Mouse (Mus musculus) yolk sac, embryonic 10.5 days (tissue): ENCODE measurements around the gene Ncapd3.

Source experiments
- DNase-seq: peaks from one replicate; pipeline ENCODE4 v3.0.0-alpha.2; 2017; ENCODE audit warnings: low spot score

The Ncapd3 gene

GRCm38 (mm10) chr9:27043892-27044291 lies 13.9 kb downstream of the Ncapd3 start:
- DNase-seq, result no peak

DNA sequence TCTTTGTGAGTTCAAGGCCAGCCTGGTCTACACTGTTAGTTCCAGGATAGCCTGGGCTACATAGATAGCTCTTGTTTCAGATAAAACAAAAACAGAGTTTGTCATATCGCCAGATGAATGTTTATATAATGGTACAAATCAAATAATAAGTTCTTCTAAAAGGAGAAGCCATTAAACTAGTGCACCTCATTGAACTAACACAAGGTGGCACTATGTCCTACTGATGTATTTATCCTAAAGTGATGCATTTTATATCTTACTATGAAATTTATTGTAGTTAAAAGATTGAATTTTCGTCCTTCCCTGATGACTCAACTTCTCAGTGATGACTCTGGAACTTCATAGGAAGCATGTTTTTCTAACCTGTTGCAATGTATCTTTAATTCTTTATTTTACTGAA lies 19.5 kb downstream of the Ncapd3 start:
- DNase-seq, result no peak

GRCm38 (mm10) chr9:27058341-27058740 lies 28.4 kb downstream of the Ncapd3 start:
- no peak for DNase-seq

DNA sequence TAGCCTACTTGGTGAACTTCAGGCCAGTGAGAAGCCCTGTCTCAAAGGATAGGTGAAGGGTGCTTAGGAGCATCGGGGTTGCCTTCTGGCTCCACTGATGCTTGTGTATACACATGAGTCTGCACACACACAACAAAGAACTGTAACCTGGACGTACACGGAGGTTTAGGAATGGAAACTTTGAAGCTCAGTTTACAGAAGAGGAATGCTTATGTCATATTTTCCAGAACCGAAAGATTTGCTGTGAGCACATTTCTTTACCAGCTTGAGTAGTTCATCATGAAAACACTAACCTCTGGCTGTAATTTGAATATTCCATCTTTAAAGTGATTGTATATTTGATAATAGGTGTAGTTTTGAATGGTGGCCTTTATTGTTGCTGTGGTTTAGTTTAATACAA lies 40.9 kb downstream of the Ncapd3 start:
- DNase-seq, result no peak

- DNase-seq, result no peak
Observed at GRCm38 (mm10) chr9:27074677-27075076, 44.7 kb downstream of the Ncapd3 start.

DNA sequence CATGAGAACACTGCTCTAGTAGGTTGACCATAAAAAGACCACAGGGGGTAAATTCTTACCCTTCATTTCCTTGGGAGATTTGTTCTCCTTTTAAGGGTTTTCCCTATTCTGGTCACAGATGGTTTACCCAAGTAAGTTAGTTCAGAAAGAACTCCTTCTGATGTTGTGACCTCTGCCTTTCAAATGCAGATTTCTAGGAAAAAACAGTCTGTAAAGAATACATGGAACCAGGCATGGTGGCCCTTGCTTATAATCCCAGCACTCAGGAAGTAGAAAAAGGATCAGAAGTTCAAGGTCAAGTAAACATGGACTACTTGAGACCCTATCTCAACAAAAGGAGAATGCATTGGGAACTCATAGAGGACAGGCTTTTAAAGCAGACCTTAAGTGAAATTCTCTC lies 45.8 kb downstream of the Ncapd3 start:
- no peak for DNase-seq

DNA sequence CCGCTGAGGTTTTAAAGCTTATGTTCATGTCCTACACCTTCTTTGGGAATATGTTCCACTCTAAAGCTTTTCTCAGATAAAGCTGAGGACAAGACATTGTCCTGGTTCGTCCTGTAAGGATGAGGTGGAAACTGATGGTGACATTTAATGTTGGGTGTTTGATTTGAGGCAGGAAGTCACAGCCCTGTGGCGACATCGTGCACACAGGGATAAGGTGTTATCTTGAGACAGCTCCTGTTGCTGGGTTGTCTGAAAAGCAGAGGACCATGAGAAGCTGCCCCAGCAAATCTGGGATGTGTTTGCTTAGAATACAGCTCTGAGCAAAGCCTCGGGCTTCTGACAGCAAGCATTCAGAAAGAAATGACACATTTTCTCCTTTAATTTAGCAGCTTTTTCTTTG lies 56.3 kb downstream of the Ncapd3 start:
- DNase-seq, result no peak

- DNase-seq, result no peak
Observed at GRCm38 (mm10) chr9:27087402-27087801, 57.4 kb downstream of the Ncapd3 start.

DNA sequence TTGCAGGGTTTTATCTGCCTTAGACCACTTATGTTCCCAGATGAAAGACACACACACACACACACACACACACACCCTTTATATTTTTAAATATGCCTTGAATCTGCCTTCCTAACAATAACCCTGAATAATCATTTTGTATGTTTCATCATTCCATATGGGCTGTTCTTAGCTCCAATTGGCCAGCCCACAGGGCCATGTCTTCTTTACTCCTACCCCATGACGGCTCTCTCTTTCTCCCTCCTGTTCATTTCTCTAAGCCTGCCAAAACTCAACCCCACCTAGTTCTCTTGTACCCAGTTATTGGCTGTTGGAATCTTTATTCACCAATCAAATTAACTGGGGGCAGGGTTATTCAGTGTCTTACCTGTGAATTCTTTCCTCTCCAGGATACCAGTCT lies 60.2 kb downstream of the Ncapd3 start:
- DNase-seq, result no peak

DNA sequence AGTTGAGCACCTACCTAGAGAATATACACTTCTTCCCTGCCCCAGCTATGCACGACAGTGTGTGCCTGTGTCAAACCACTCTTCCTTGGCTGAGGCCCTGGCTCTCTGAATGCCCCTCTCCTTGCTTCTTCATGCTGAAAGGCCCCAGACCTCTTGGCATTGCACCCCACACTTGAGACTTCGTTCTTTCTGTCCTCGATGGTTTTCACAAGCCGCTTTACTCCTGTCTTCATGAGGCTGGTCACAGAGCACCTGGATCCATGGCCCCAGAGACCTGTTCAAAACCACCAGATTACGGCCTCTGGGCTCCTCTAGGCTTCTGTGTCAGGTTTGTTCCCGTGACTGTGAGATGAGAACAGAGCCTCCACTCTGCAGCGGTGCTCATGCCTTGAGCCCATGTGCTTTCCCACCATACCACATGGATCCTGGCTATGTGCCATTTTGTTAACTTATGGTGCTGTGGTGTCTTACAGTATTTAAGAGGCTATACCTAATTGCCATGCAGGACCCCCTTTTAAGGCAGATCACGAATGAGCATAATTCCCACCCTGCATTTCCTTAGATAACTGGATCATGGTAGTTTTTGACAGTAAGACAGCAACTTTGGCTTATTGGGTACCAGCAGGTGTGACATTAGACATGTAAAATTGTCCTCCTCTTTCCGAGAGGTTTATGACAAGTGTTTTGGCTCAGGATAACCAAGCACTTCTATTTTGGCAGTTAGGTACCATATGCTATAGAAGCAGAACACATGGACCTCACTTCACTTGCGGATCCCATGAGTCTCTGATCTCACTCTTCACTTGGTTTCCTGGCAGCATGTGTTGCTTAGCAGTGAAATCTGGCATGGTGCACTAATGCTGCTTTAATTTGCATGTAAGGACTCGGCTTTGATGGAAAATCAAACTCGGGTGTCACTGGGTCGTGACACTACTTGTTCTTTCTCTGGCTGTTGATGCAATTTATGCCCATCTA lies 61.1 kb downstream of the Ncapd3 start:
- DNase-seq, result no peak

DNA sequence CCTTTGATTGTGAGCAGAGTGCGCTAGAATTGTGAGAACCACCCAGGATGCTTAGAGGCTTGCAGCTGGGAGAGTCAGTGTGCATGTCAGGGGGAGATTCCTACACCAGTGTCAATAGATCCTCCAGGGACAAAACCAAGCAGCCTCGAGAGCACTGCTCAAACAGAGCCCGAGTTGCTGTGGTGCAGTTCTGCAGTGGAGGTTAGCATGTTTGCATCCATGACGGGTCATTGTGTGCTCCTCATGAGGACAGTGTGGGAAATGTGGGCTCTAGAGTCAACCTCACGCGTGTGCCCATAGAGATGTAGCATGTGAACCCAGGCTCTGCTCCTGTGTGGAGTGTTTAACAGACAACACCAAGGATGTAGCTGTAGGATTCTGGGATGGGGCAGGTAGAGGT lies 62.9 kb downstream of the Ncapd3 start:
- no peak for DNase-seq

GRCm38 (mm10) chr9:27098092-27098491 lies 68.1 kb downstream of the Ncapd3 start:
- no peak for DNase-seq

GRCm38 (mm10) chr9:27098557-27098956 lies 68.6 kb downstream of the Ncapd3 start:
- no peak for DNase-seq

GRCm38 (mm10) chr9:27099474-27099873 lies 69.5 kb downstream of the Ncapd3 start:
- DNase-seq, result no peak

GRCm38 (mm10) chr9:27101466-27101865 lies 71.5 kb downstream of the Ncapd3 start:
- no peak for DNase-seq

DNA sequence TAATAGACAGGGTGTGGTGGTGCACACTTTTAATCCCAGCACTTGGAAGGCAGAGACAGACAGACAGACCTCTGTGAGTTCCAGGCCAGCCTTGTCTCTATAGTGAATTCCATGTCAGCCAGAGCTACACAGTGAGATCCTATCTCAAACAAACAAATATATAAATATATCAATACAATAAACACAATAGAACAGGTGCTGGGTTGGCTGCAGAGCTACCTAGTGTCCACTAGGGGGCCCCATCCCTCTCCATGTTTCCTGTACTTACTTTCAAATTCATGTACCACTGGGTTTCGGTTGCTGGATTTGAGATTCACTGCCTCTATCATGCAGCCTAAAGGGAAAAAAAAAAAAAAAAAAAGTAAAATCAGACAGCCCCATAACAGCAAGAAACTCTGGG lies 76.1 kb downstream of the Ncapd3 start:
- DNase-seq, result no peak

GRCm38 (mm10) chr9:27108451-27108850 lies 78.5 kb downstream of the Ncapd3 start:
- no peak for DNase-seq

DNA sequence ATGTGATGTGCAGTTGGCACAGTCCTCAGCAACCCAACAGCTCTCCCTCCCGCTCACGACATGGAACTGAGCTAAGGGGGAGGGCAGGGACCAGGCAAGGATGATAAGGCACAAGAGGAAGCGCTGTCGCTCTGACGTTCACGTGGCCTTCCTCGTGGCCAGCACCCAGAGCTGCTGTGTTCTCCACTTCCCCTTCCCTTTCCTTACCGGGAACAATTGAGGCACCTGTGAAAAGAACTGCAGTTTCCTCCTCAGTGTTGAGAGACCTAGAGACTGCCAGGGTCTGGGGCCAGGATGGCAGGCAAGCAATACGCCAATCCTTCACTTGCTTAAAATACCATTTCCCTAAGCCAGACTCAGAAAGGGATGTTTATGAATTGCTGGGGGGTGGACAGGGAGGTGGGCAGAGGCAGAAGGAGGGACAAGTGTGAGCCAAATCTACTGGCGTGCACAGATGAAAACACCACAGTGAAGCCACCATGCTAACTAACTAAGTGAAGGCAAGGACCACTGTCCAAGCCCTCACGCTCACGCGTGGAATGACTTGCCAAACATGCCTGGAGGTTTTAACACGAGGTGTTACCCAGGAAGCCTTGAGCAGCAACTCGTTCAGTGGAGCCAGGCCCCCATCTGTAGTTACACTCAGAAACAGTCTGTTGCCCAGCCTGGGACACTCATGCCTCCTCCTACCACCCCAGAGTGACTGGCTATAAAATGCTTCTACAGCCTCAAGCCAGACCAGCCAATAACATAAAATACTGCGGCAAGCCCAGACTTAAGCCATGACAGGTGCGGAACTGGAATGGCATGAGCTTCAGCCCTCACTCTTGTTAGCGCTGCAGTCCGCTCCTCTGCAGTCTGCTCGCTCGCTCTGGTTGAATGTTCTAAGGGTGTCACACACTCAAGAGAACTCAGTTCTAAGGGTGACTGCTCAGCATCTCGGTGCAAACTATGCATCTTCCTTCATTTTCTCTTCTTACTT lies 79.8 kb downstream of the Ncapd3 start:
- peak; percentile 11 for DNase-seq

- DNase-seq, result no peak
Observed at GRCm38 (mm10) chr9:27110681-27111080, 80.7 kb downstream of the Ncapd3 start.

GRCm38 (mm10) chr9:27111756-27112155 lies 81.8 kb downstream of the Ncapd3 start:
- DNase-seq, result no peak

DNA sequence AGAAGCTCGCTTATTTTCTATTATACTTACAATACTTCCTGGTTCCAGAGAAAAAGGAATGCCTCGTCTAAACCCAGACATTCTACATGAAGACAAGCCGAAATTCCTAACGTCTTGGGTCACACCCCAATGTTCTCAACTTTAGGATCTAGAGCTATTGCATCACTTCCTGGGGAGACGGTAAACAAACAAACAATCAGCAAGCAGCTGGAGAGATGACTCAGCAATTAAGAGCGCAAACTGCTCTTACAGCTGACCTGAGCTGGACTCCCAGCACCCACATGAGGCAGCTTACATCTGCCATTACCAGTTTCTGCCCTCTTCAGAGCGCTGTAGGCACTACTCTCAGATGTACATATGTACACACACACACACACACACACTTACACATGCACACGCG lies 91.3 kb downstream of the Ncapd3 start:
- DNase-seq, result no peak

DNA sequence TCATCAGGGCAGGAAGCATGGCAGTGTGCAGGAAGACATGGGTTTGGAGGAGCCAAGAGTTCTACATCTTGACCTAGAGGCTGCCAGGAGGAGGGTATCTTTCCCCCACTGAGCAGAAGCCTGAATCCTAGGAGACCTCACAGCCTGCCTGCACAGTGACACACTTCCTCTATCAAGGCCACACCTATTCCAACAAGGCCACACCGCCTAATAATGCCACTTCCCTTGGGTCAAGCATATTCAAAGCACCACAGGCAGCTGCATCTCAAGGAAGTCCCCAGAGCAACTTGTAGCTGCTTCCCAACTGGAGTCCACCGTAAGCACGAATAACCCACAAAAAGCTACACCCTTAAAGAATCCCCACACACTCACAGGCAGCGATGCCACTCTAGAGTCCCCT lies 92.1 kb downstream of the Ncapd3 start:
- DNase-seq, result no peak

DNA sequence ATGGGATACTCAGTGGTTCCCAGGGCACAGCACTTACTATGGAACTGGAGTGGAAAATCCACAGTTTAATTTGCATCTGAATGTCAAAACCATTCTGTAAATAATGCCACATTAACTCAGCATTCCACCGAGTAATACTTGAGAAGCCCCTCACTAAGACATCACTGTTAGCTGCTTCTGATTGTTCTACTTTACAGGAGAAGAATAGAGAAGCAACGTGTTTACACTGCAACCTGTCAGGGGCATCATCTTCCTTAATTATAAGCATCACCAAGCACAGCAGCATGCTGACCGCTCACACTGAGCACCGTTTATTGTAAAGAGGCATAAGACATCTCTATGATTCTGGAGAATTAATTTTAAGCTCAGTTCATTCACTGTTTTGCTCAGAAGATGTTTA lies 93.0 kb downstream of the Ncapd3 start:
- DNase-seq, result no peak
